Mouse (Mus musculus) erythroblast, embryonic 14.5 days (primary cell): ENCODE data around the gene Chfr. TPM values are rescaled to one million over a fixed set of nuclear protein-coding genes. Genes with fewer than 3 reads are reported as not detected.

Experiments
- H3K27me3 ChIP-seq: 2 replicates; pipeline ENCODE4 v1.6.1; 2012; ENCODE audit warnings: inconsistent platforms; ENCODE audit not compliant: control insufficient read depth
- H3K36me3 ChIP-seq: 2 replicates; pipeline ENCODE4 v1.6.1; 2012; ENCODE audit warnings: mild to moderate bottlenecking, inconsistent platforms; ENCODE audit not compliant: control insufficient read depth
- H3K4me1 ChIP-seq: 2 replicates; pipeline ENCODE4 v1.6.1; 2012; ENCODE audit warnings: inconsistent platforms; ENCODE audit not compliant: control insufficient read depth
- H3K4me3 ChIP-seq: replicated peaks from 2 replicates; pipeline ENCODE3; 2012; ENCODE audit warnings: moderate library complexity, mild to moderate bottlenecking, inconsistent platforms
- H3K9me3 ChIP-seq: 2 replicates; pipeline ENCODE4 v1.6.1; 2012; ENCODE audit warnings: low read length, inconsistent platforms, mixed read lengths; ENCODE audit not compliant: control insufficient read depth
- GATA1 ChIP-seq: IDR thresholded peaks from 2 replicates; pipeline ENCODE4 v1.6.1; 2012; ENCODE audit warnings: low read length, inconsistent platforms, mixed read lengths
- TAL1 ChIP-seq: IDR thresholded peaks from 3 replicates; pipeline ENCODE4 v1.6.1; 2012; ENCODE audit warnings: low read length, inconsistent platforms, mixed read lengths
- polyA plus RNA-seq: library from polyadenylated mRNA; stranded (reverse); fragments of >175 nt; gene quantifications from 2 replicates; pipeline ENCODE4 v1.2.3, GENCODE M21; 2012

Gene Chfr
- polyA plus RNA-seq, 1 experiment, result 4.0 TPM

GRCm38 (mm10) chr5:110211312-110211711 lies 75.7 kb downstream of the Chfr start:
- Histone ChIP-seq H3K27me3 (no peaks in the 10 kb centered on the region), H3K36me3 (peaks cover 84% of the 10 kb centered on the region), H3K4me3 (no peak overlapping the region)

GRCm38 (mm10) chr5:110216780-110217179 lies 81.1 kb downstream of the Chfr start:
- no peak for TF ChIP-seq GATA1
- Histone ChIP-seq H3K9me3 (no peaks in the 10 kb centered on the region), H3K4me1 (no peaks in the 10 kb centered on the region), H3K4me3 (no peak overlapping the region), H3K27me3 (no peaks in the 10 kb centered on the region), H3K36me3 (peaks cover 84% of the 10 kb centered on the region)

More at GRCm38 (mm10) chr5:110211312-110211711, 75.7 kb downstream of the Chfr start:
- TF ChIP-seq TAL1 (no peak), GATA1 (no peak)
- H3K9me3 ChIP-seq, result no peaks in the 10 kb centered on the region
- H3K4me1 ChIP-seq, result no peaks in the 10 kb centered on the region

DNA sequence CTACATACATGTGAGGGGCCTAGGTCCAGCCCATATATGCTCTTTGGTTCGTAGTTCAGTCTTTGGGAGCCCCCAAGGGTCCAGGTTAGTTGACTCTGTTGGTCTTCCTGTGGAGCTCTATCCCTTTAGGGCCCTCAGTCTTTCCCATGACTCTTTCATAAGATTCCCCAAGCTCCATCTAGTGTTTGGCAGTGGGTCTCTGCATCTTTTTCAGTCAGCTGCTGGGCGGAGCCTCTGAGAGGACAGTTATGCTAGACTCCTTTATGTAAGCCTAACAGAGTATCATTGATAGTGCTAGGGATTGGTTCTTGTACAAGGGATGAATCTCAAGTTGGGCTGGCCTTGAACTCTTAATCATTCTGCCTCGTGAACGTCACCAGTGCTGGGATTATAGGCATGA lies 84.7 kb downstream of the Chfr start:
- TF ChIP-seq GATA1 (no peak), TAL1 (no peak)
- peaks cover 76% of the 10 kb centered on the region for H3K36me3 ChIP-seq
- no peaks in the 10 kb centered on the region for H3K27me3 ChIP-seq
- no peak overlapping the region for H3K4me3 ChIP-seq
- H3K9me3 ChIP-seq, result no peaks in the 10 kb centered on the region
- H3K4me1 ChIP-seq, result no peaks in the 10 kb centered on the region

Other genes with a start within 250 kb of the Chfr start
- gene Gm15446, start 212.4 kb upstream of the Chfr start, polyA plus RNA-seq, result not detected in 2 replicates
- gene Zfp932, start 139.3 kb upstream of the Chfr start, polyA plus RNA-seq, result 0.07 TPM in 1 of 2 replicates, not detected in the other
- not detected in 2 replicates for gene Gm17655, start 63.3 kb upstream of the Chfr start, polyA plus RNA-seq
- 0.02 TPM in 1 of 2 replicates, not detected in the other for gene Gm35315, start 41.4 kb upstream of the Chfr start, polyA plus RNA-seq
- 0.03 TPM in 1 of 2 replicates, not detected in the other for gene Plcxd1, start 35.9 kb upstream of the Chfr start, polyA plus RNA-seq
- 2.2 and 2.8 TPM in 2 replicates for gene Gtpbp6, start 27.6 kb upstream of the Chfr start, polyA plus RNA-seq
- gene Zfp605, start 25.8 kb upstream of the Chfr start, polyA plus RNA-seq, result 0.01 and 0.02 TPM in 2 replicates
- 0.05 and 0.09 TPM in 2 replicates for gene Golga3, start 40.9 kb downstream of the Chfr start, polyA plus RNA-seq
- gene Ankle2, start 95.2 kb downstream of the Chfr start, polyA plus RNA-seq, result 0.27 TPM in 2 replicates
- gene Pgam5, start 134.1 kb downstream of the Chfr start, polyA plus RNA-seq, result 0.82 and 1.2 TPM in 2 replicates
- 2.8 and 4.4 TPM in 2 replicates for gene Pxmp2, start 150.3 kb downstream of the Chfr start, polyA plus RNA-seq
- gene Pole, start 150.5 kb downstream of the Chfr start, polyA plus RNA-seq, result 1.5 and 1.7 TPM in 2 replicates
- not detected in 2 replicates for gene P2rx2, start 207.4 kb downstream of the Chfr start, polyA plus RNA-seq
- not detected in 2 replicates for gene Lrcol1, start 208.9 kb downstream of the Chfr start, polyA plus RNA-seq